Mouse (Mus musculus): ENCODE results near the gene Ccdc113.

The Ccdc113 gene

GRCm38 (mm10) chr8:95533584-95534387 lies at the start of gene Ccdc113:
Gene Ccdc113 (plus strand): TSS chr8:95534085.
- DNase-seq (ENCODE audit: inconsistent age in 2 of 2, low spot score in 1 of 2): peak; percentile 77 to 92

GRCm38 (mm10) chr8:95487800-95488697 lies 45.8 kb upstream of the Ccdc113 start:
- DNase-seq (ENCODE audit: inconsistent age in 2 of 2, low spot score in 1 of 2): peak; percentile 31 to 55

GRCm38 (mm10) chr8:95488698-95489332 lies 45.1 kb upstream of the Ccdc113 start:
- DNase-seq (ENCODE audit: inconsistent age in 2 of 2, low spot score in 1 of 2): peak; percentile 88 to 96

GRCm38 (mm10) chr8:95490006-95490405 lies 43.9 kb upstream of the Ccdc113 start, which contains the start of gene Csnk2a2:
Gene Csnk2a2 (minus strand): TSS chr8:95490039.
- DNase-seq (ENCODE audit: inconsistent age in 2 of 2, low spot score in 1 of 2): peak; percentile 58 to 84

- DNase-seq (ENCODE audit: inconsistent age in 2 of 2, low spot score in 1 of 2): no peak
Observed at GRCm38 (mm10) chr8:95492057-95492456, 41.8 kb upstream of the Ccdc113 start.

- no peak for DNase-seq (ENCODE audit: inconsistent age in 2 of 2, low spot score in 1 of 2)
Observed at GRCm38 (mm10) chr8:95495444-95495843, 38.4 kb upstream of the Ccdc113 start.

GRCm38 (mm10) chr8:95496420-95496819 lies 37.5 kb upstream of the Ccdc113 start:
- peak in 1 of 2 experiments; percentile 43 for DNase-seq (ENCODE audit: inconsistent age in 2 of 2, low spot score in 1 of 2)

- DNase-seq (ENCODE audit: inconsistent age in 2 of 2, low spot score in 1 of 2): peak; percentile 64 to 85
Observed at GRCm38 (mm10) chr8:95497821-95498220, 36.1 kb upstream of the Ccdc113 start.

GRCm38 (mm10) chr8:95499266-95500064 lies 34.4 kb upstream of the Ccdc113 start:
- DNase-seq (ENCODE audit: inconsistent age in 2 of 2, low spot score in 1 of 2): peak in 1 of 2 experiments; percentile 44

GRCm38 (mm10) chr8:95500436-95500835 lies 33.4 kb upstream of the Ccdc113 start:
- no peak for DNase-seq (ENCODE audit: inconsistent age in 2 of 2, low spot score in 1 of 2)

- no peak for DNase-seq (ENCODE audit: inconsistent age in 2 of 2, low spot score in 1 of 2)
Observed at GRCm38 (mm10) chr8:95502431-95502830, 31.5 kb upstream of the Ccdc113 start.

GRCm38 (mm10) chr8:95504835-95505234 lies 29.1 kb upstream of the Ccdc113 start:
- no peak for DNase-seq (ENCODE audit: inconsistent age in 2 of 2, low spot score in 1 of 2)

- no peak for DNase-seq (ENCODE audit: inconsistent age in 2 of 2, low spot score in 1 of 2)
Observed at GRCm38 (mm10) chr8:95505606-95506005, 28.3 kb upstream of the Ccdc113 start.

GRCm38 (mm10) chr8:95506245-95506644 lies 27.6 kb upstream of the Ccdc113 start:
- DNase-seq (ENCODE audit: inconsistent age in 2 of 2, low spot score in 1 of 2): no peak

GRCm38 (mm10) chr8:95512257-95512656 lies 21.6 kb upstream of the Ccdc113 start:
- DNase-seq (ENCODE audit: inconsistent age in 2 of 2, low spot score in 1 of 2): peak in 1 of 2 experiments; percentile 29

GRCm38 (mm10) chr8:95513219-95513618 lies 20.7 kb upstream of the Ccdc113 start:
- peak; percentile 52 to 77 for DNase-seq (ENCODE audit: inconsistent age in 2 of 2, low spot score in 1 of 2)

GRCm38 (mm10) chr8:95516928-95517327 lies 17.0 kb upstream of the Ccdc113 start:
- DNase-seq (ENCODE audit: inconsistent age in 2 of 2, low spot score in 1 of 2): no peak

- DNase-seq (ENCODE audit: inconsistent age in 2 of 2, low spot score in 1 of 2): no peak
Observed at GRCm38 (mm10) chr8:95523991-95524390, 9.9 kb upstream of the Ccdc113 start.

GRCm38 (mm10) chr8:95528194-95528593 lies 5.7 kb upstream of the Ccdc113 start:
- no peak for DNase-seq (ENCODE audit: inconsistent age in 2 of 2, low spot score in 1 of 2)

GRCm38 (mm10) chr8:95528750-95529310 lies 5.1 kb upstream of the Ccdc113 start:
- peak in 1 of 2 experiments; percentile 39 for DNase-seq (ENCODE audit: inconsistent age in 2 of 2, low spot score in 1 of 2)

Data from adrenal gland, adult (tissue).